Mouse (Mus musculus): Measurements from ENCODE around the gene Fam53b. TPM values are rescaled to one million over a fixed set of nuclear protein-coding genes. Genes with fewer than 3 reads are reported as not detected.

Gene Fam53b
- total and polyA plus RNA-seq, 2 experiments from 2014 or later: 5.8 to 15.4 TPM

- peak; percentile 50 for DNase-seq
Observed at GRCm38 (mm10) chr7:132767233-132767998, 46.3 kb downstream of the Fam53b start.

GRCm38 (mm10) chr7:132766235-132766871 is 47.3 kb downstream of the Fam53b start:
- Histone ChIP-seq H3K4me1 (ENCODE audit: insufficient read depth) (peaks cover 13% of the 10 kb centered on the region; the same call in 1 of the 2 replicates), H3K9ac (no peak overlapping the region), H3K4me3 (ENCODE audit: low read depth, low read length) (no peak overlapping the region), H3K36me3 (ENCODE audit: insufficient read depth) (no peaks in the 10 kb centered on the region), H3K4me2 (ENCODE audit: low read depth) (no peak overlapping the region), H3K27ac (ENCODE audit: low read depth, low read length) (peak overlapping the region; percentile 51; the same call in 1 of the 2 replicates), H3K27me3 (ENCODE audit: insufficient read depth, low read length) (no peaks in the 10 kb centered on the region), H3K9me3 (ENCODE audit: low read length) (no peaks in the 10 kb centered on the region)
- 63% methylated on average over 11 of the region's 11 CpGs for WGBS
- DNase-seq: no peak
- no peak for ATAC-seq
- TF ChIP-seq CTCF (IDR thresholded peaks at IDR 0.05; ENCODE audit: low read depth): no peak

More at GRCm38 (mm10) chr7:132767233-132767998, 46.3 kb downstream of the Fam53b start:
- H3K4me3 ChIP-seq (ENCODE audit: low read depth, low read length): no peak overlapping the region
- H3K9ac ChIP-seq: no peak overlapping the region
- H3K27me3 ChIP-seq (ENCODE audit: insufficient read depth, low read length): no peaks in the 10 kb centered on the region
- H3K36me3 ChIP-seq (ENCODE audit: insufficient read depth): no peaks in the 10 kb centered on the region
- ATAC-seq: peak; percentile 83
- H3K27ac ChIP-seq (ENCODE audit: low read depth, low read length): peak overlapping the region; percentile 71
- 15% methylated on average over 12 of the region's 12 CpGs for WGBS
- no peak for TF ChIP-seq CTCF (IDR thresholded peaks at IDR 0.05; ENCODE audit: low read depth)
- H3K4me2 ChIP-seq (ENCODE audit: low read depth): no peak overlapping the region
- H3K9me3 ChIP-seq (ENCODE audit: low read length): no peaks in the 10 kb centered on the region
- peaks cover 13% of the 10 kb centered on the region; the same call in 1 of the 2 replicates for H3K4me1 ChIP-seq (ENCODE audit: insufficient read depth)

- no peak for DNase-seq
- no peaks in the 10 kb centered on the region for H3K36me3 ChIP-seq (ENCODE audit: insufficient read depth)
- H3K9me3 ChIP-seq (ENCODE audit: low read length): no peaks in the 10 kb centered on the region
- TF ChIP-seq CTCF (IDR thresholded peaks at IDR 0.05; ENCODE audit: low read depth): no peak
- H3K4me2 ChIP-seq (ENCODE audit: low read depth): no peak overlapping the region
- H3K9ac ChIP-seq: no peak overlapping the region
- peaks cover 13% of the 10 kb centered on the region; the same call in 1 of the 2 replicates for H3K4me1 ChIP-seq (ENCODE audit: insufficient read depth)
- 60% methylated on average over 3 of the region's 3 CpGs for WGBS
- H3K4me3 ChIP-seq (ENCODE audit: low read depth, low read length): no peak overlapping the region
- no peak for ATAC-seq
- H3K27ac ChIP-seq (ENCODE audit: low read depth, low read length): no peak overlapping the region
- no peaks in the 10 kb centered on the region for H3K27me3 ChIP-seq (ENCODE audit: insufficient read depth, low read length)
Observed at GRCm38 (mm10) chr7:132765629-132766186, 48.0 kb downstream of the Fam53b start.

- WGBS: 82% methylated on average over 4 of the region's 4 CpGs
- Histone ChIP-seq H3K4me1 (ENCODE audit: insufficient read depth) (peaks cover 13% of the 10 kb centered on the region; the same call in 1 of the 2 replicates), H3K4me3 (ENCODE audit: low read depth, low read length) (no peak overlapping the region), H3K27me3 (ENCODE audit: insufficient read depth, low read length) (no peaks in the 10 kb centered on the region), H3K9ac (no peak overlapping the region), H3K4me2 (ENCODE audit: low read depth) (no peak overlapping the region), H3K9me3 (ENCODE audit: low read length) (no peaks in the 10 kb centered on the region), H3K36me3 (ENCODE audit: insufficient read depth) (no peaks in the 10 kb centered on the region), H3K27ac (ENCODE audit: low read depth, low read length) (no peak overlapping the region)
- DNase-seq (no peak), ATAC-seq (no peak)
- TF ChIP-seq CTCF (IDR thresholded peaks at IDR 0.05; ENCODE audit: low read depth): no peak
Observed at GRCm38 (mm10) chr7:132764896-132765491, 48.7 kb downstream of the Fam53b start.

- no peak overlapping the region for H3K9ac ChIP-seq
- peaks cover 3% of the 10 kb centered on the region; the same call in 1 of the 2 replicates for H3K36me3 ChIP-seq (ENCODE audit: insufficient read depth)
- H3K9me3 ChIP-seq (ENCODE audit: low read length): no peaks in the 10 kb centered on the region
- no peak overlapping the region for H3K4me3 ChIP-seq (ENCODE audit: low read depth, low read length)
- 82% methylated on average over 4 of the region's 4 CpGs for WGBS
- ATAC-seq (no peak), DNase-seq (no peak)
- TF ChIP-seq CTCF (IDR thresholded peaks at IDR 0.05; ENCODE audit: low read depth): no peak
- H3K27me3 ChIP-seq (ENCODE audit: insufficient read depth, low read length): no peaks in the 10 kb centered on the region
- H3K4me1 ChIP-seq (ENCODE audit: insufficient read depth): peaks cover 13% of the 10 kb centered on the region; the same call in 1 of the 2 replicates
- H3K27ac ChIP-seq (ENCODE audit: low read depth, low read length): no peak overlapping the region
- H3K4me2 ChIP-seq (ENCODE audit: low read depth): no peak overlapping the region
Observed at GRCm38 (mm10) chr7:132764314-132764713, 49.4 kb downstream of the Fam53b start.

GRCm38 (mm10) chr7:132763911-132764310 is 49.8 kb downstream of the Fam53b start:
- Histone ChIP-seq H3K9me3 (ENCODE audit: low read length) (no peaks in the 10 kb centered on the region), H3K4me1 (ENCODE audit: insufficient read depth) (peaks cover 13% of the 10 kb centered on the region; the same call in 1 of the 2 replicates), H3K4me2 (ENCODE audit: low read depth) (no peak overlapping the region), H3K27ac (ENCODE audit: low read depth, low read length) (no peak overlapping the region), H3K36me3 (ENCODE audit: insufficient read depth) (peaks cover 5% of the 10 kb centered on the region; the same call in 1 of the 2 replicates), H3K27me3 (ENCODE audit: insufficient read depth, low read length) (no peaks in the 10 kb centered on the region), H3K9ac (no peak overlapping the region), H3K4me3 (ENCODE audit: low read depth, low read length) (no peak overlapping the region)
- TF ChIP-seq CTCF (IDR thresholded peaks at IDR 0.05; ENCODE audit: low read depth): no peak
- DNase-seq (no peak), ATAC-seq (no peak)
- 90% methylated on average over 5 of the region's 5 CpGs for WGBS

Data from forebrain, postnatal 0 days (tissue).